Mouse (Mus musculus): ENCODE data around the gene Gm12184. TPM values are rescaled to one million over a fixed set of nuclear protein-coding genes. Genes with fewer than 3 reads are reported as not detected.
"Not testable (repeated sequence)": the region's sequence is repeated elsewhere in the genome, so short reads cannot be mapped to it uniquely, and the experiment has no call there.

Gm12184 gene
- total RNA-seq, 2 experiments from 2014 or later: 0.75 to 1.6 TPM

- no peak for DNase-seq (ENCODE audit: extremely low spot score in 1 of 2, low spot score in 2 of 2)
- intact Hi-C loops (cut with DNase I): loop anchor here (10.0 kb wide), 1 partner anchor 455 kb away; no protein-coding TSS in a partner anchor
Measured at GRCm38 (mm10) chr11:48809434-48809830, 17.0 kb downstream of the Gm12184 start.

GRCm38 (mm10) chr11:48808737-48809433 is 17.6 kb downstream of the Gm12184 start:
- intact Hi-C loops (cut with DNase I): loop anchor here (10.0 kb wide), 1 partner anchor 456 kb away; no protein-coding TSS in a partner anchor
- peak in 1 of 2 experiments; percentile 40 for DNase-seq (ENCODE audit: extremely low spot score in 1 of 2, low spot score in 2 of 2)

GRCm38 (mm10) chr11:48808304-48808646 is 18.2 kb downstream of the Gm12184 start:
- DNase-seq (ENCODE audit: extremely low spot score in 1 of 2, low spot score in 2 of 2): no peak
- intact Hi-C loops (cut with DNase I): loop anchor here (10.0 kb wide), 1 partner anchor 457 kb away; no protein-coding TSS in a partner anchor

GRCm38 (mm10) chr11:48807563-48808303 is 18.7 kb downstream of the Gm12184 start:
- intact Hi-C loops (cut with DNase I): loop anchor here (10.0 kb wide), 1 partner anchor 457 kb away; no protein-coding TSS in a partner anchor
- DNase-seq (ENCODE audit: extremely low spot score in 1 of 2, low spot score in 2 of 2): no peak

GRCm38 (mm10) chr11:48806856-48807562 is 19.4 kb downstream of the Gm12184 start:
- peak in 1 of 2 experiments; percentile 40 for DNase-seq (ENCODE audit: extremely low spot score in 1 of 2, low spot score in 2 of 2)
- intact Hi-C loops (cut with DNase I): loop anchor here (10.0 kb wide), 1 partner anchor 458 kb away; no protein-coding TSS in a partner anchor

GRCm38 (mm10) chr11:48804922-48805321 is 21.5 kb downstream of the Gm12184 start:
- intact Hi-C loops (cut with DNase I): loop anchor here (10.0 kb wide), 1 partner anchor 460 kb away; no protein-coding TSS in a partner anchor
- DNase-seq (ENCODE audit: extremely low spot score in 1 of 2, low spot score in 2 of 2): no peak

GRCm38 (mm10) chr11:48803988-48804387 is 22.5 kb downstream of the Gm12184 start:
- DNase-seq (ENCODE audit: extremely low spot score in 1 of 2, low spot score in 2 of 2): no peak
- intact Hi-C loops (cut with DNase I): loop anchor here (10.0 kb wide), 1 partner anchor 461 kb away; no protein-coding TSS in a partner anchor

GRCm38 (mm10) chr11:48801831-48802772 is 24.4 kb downstream of the Gm12184 start:
- DNase-seq (ENCODE audit: extremely low spot score in 1 of 2, low spot score in 2 of 2): no peak
- intact Hi-C loops (cut with DNase I): loop anchor here (2.0 to 10.0 kb wide), 2 partner anchors 13 to 463 kb away; no protein-coding TSS in a partner anchor

- intact Hi-C loops (cut with DNase I): loop anchor here (2.0 to 10.0 kb wide), 2 partner anchors 15 to 465 kb away; no protein-coding TSS in a partner anchor
- peak; percentile 88 to 91 for DNase-seq (ENCODE audit: extremely low spot score in 1 of 2, low spot score in 2 of 2)
Measured at GRCm38 (mm10) chr11:48799921-48800701, 26.3 kb downstream of the Gm12184 start, which contains the start of gene Rack1. Gene Rack1 (plus strand): TSS chr11:48800332.

GRCm38 (mm10) chr11:48798984-48799920 is 27.2 kb downstream of the Gm12184 start:
- DNase-seq (ENCODE audit: extremely low spot score in 1 of 2, low spot score in 2 of 2): no peak
- intact Hi-C loops (cut with DNase I): no loop called here

- DNase-seq (ENCODE audit: extremely low spot score in 1 of 2, low spot score in 2 of 2): no peak
- intact Hi-C loops (cut with DNase I): no loop called here
Measured at GRCm38 (mm10) chr11:48798308-48798707, 28.1 kb downstream of the Gm12184 start.

- no peak for DNase-seq (ENCODE audit: extremely low spot score in 1 of 2, low spot score in 2 of 2)
- intact Hi-C loops (cut with DNase I): no loop called here
Measured at GRCm38 (mm10) chr11:48797287-48797686, 29.2 kb downstream of the Gm12184 start.

GRCm38 (mm10) chr11:48796290-48796689 is 30.2 kb downstream of the Gm12184 start:
- intact Hi-C loops (cut with DNase I): no loop called here

GRCm38 (mm10) chr11:48795221-48795620 is 31.2 kb downstream of the Gm12184 start:
- DNase-seq (ENCODE audit: extremely low spot score in 1 of 2, low spot score in 2 of 2): no peak
- intact Hi-C loops (cut with DNase I): no loop called here

More at GRCm38 (mm10) chr11:48796290-48796689, 30.2 kb downstream of the Gm12184 start:
- DNase-seq (ENCODE audit: extremely low spot score in 1 of 2, low spot score in 2 of 2): no peak

- no peak for DNase-seq (ENCODE audit: extremely low spot score in 1 of 2, low spot score in 2 of 2)
- intact Hi-C loops (cut with DNase I): no loop called here
Measured at GRCm38 (mm10) chr11:48793184-48793583, 33.3 kb downstream of the Gm12184 start.

- intact Hi-C loops (cut with DNase I): loop anchor here (2.0 kb wide), 1 partner anchor 65 kb away; no protein-coding TSS in a partner anchor
- DNase-seq (ENCODE audit: extremely low spot score in 1 of 2, low spot score in 2 of 2): not testable (repeated sequence)
Measured at GRCm38 (mm10) chr11:48791894-48792293, 34.6 kb downstream of the Gm12184 start.

Data from left cerebral cortex, postnatal 10 days (tissue).